Mouse (Mus musculus) fat pad, adult 2 months (tissue): ENCODE results near the gene Cd22.

Experiments
- DNase-seq: peaks from one replicate; pipeline ENCODE4 v3.0.0-alpha.2; 2011; ENCODE audit warnings: low read depth, low spot score; ENCODE audit errors: extremely low read depth

Gene Cd22

GRCm38 (mm10) chr7:30821532-30821931 lies 58.6 kb downstream of the Cd22 start:
- DNase-seq = no peak

GRCm38 (mm10) chr7:30820854-30821445 lies 59.2 kb downstream of the Cd22 start:
- no peak for DNase-seq

GRCm38 (mm10) chr7:30820131-30820530 lies 60.0 kb downstream of the Cd22 start:
- no peak for DNase-seq
